Mouse (Mus musculus): Measurements from ENCODE around the gene Sowahd.

The Sowahd gene

DNA sequence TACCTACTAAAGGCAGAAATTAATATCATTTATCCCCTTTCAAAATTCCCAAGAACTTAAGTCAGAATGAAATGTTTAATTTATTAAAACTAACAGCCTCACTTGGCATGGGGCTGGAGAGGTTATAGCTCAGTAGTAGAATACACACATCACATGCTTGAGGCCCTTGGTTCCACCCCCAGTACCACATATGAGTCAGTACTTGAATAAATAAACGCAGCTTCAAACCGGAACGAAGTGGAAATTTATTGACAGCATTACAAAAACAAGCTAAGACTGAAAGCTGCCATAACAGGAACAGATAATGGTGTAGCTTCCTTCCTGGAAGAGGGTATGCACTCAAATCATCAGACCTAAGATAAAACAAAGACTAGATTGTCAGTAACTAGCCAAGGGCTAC lies 42.8 kb downstream of the Sowahd start:
- DNase-seq (ENCODE audit: low spot score in 2 of 2) = no peak

DNA sequence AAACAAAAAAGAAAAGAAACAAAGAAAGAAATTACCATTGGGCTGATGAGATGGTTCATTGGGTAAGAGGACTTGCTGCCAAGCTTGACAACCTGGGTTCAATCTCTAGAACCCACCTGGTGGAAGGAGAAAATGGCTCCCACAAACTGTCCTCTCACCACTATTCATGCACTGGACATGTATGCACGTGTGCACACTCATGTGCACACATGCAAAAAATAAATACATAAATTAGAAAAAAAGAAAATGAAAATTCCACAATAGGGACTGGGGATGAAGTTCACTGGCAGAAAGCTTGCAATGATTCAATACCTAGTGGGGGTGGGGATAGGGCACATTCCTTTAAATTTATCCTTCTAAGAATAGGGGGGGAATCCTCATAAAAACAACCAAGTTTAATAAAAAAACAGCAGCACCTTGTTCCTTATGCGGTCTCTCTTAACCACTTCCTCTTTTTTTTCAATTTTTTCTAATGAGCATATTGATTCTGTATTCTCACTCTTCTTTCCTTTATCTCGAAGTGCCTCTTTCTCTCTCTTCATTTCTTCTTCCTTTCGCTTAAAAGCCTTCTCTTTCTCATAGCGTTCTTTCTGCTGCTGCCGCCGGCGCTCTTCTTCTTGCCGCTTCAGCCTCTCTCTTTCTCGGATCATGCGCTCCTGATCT lies 46.6 kb downstream of the Sowahd start:
- DNase-seq (ENCODE audit: low spot score in 2 of 2) = no peak

DNA sequence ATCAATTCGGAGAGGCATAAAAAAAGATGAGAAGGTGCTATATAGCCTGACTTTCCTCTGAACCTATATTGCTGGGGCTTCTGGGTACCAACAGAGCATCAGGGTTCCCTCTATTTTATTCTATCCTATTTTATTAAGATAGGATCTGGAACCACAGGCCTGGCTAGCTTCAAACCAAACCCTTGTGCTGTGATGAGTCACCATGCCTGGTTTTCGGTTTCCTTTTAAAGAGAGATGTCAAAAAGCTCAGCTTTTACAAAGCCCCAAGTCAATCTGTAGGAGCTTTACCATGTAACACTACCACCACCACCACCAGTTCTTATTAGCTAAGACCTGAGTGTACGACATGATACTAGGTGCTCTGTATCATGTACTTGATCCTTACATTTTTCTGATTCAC lies 50.0 kb downstream of the Sowahd start:
- DNase-seq (ENCODE audit: low spot score in 2 of 2) = no peak
